Mouse (Mus musculus): ENCODE results near the gene Ppp1r35.

GRCm38 (mm10) chr5:137764609-137765340 lies 13.9 kb upstream of the Ppp1r35 start:
- no peak for TF ChIP-seq CTCF (IDR thresholded peaks at IDR 0.05; ENCODE audit: control insufficient read depth, insufficient read depth, low read length)
- TF ChIP-seq POLR2A (IDR thresholded peaks at IDR 0.05; ENCODE audit: borderline replicate concordance, control insufficient read depth, low read depth, low read length): no peak

All from bone marrow, adult 2 months (tissue).